Mouse (Mus musculus) heart, embryonic 14.5 days (tissue): ENCODE results near the gene Metap2. TPM values are rescaled to one million over a fixed set of nuclear protein-coding genes. Genes with fewer than 3 reads are reported as not detected.

Experiments used
- ATAC-seq: fragments of 200-750 bp; cut with Nextera tagmentation; 2 replicates; pipeline ENCODE4 v1.8.0; 2017; ENCODE audit warnings: low read depth, moderate TSS enrichment; ENCODE audit not compliant: insufficient number of reproducible peaks, insufficient read depth, low FRiP score
- H3K27ac ChIP-seq, 2 experiments: fragments of 200-500 bp in 1 of 2; fragments of 300-500 bp in 1 of 2; sonication (generic) in 1 of 2; replicated peaks in 1 of 2; 2 replicates each; pipeline ENCODE4 v1.5.1; 2012 to 2014; ENCODE audit warnings: low read depth in 2 of 2, low read length in 2 of 2, control low read depth in 1 of 2, mild to moderate bottlenecking in 1 of 2, mixed read lengths in 1 of 2; ENCODE audit not compliant: control insufficient read depth in 1 of 2, insufficient read depth in 1 of 2
- H3K27me3 ChIP-seq: fragments of 300-500 bp; sonication (generic); 2 replicates; pipeline ENCODE4 v1.6.1; 2014; ENCODE audit warnings: mild to moderate bottlenecking, low read length, control low read depth; ENCODE audit not compliant: control insufficient read depth, insufficient read depth
- H3K36me3 ChIP-seq: fragments of 300-500 bp; sonication (generic); 2 replicates; pipeline ENCODE4 v1.6.1; 2014; ENCODE audit warnings: mild to moderate bottlenecking, control low read depth, low read length, mixed read lengths; ENCODE audit not compliant: control insufficient read depth, insufficient read depth
- H3K4me1 ChIP-seq, 2 experiments: fragments of 200-500 bp in 1 of 2; fragments of 300-500 bp in 1 of 2; sonication (generic) in 1 of 2; 2 replicates each; pipeline ENCODE4 v1.6.1; 2012 to 2014; ENCODE audit warnings: low read length in 2 of 2, control low read depth in 1 of 2, mixed read lengths in 1 of 2; ENCODE audit not compliant: control insufficient read depth in 2 of 2, insufficient read depth in 2 of 2
- H3K4me2 ChIP-seq: fragments of 300-500 bp; sonication (generic); 2 replicates; pipeline ENCODE4 v1.6.1; 2014; ENCODE audit warnings: mild to moderate bottlenecking, low read length
- H3K4me3 ChIP-seq, 2 experiments: fragments of 200-500 bp in 1 of 2; fragments of 300-500 bp in 1 of 2; sonication (generic) in 1 of 2; 2 replicates each; pipeline ENCODE4 v1.5.1; 2012 to 2014; ENCODE audit warnings: low read length in 2 of 2, mild to moderate bottlenecking in 2 of 2, control low read depth in 1 of 2, low read depth in 1 of 2, moderate library complexity in 1 of 2; ENCODE audit not compliant: control insufficient read depth in 1 of 2, insufficient read depth in 1 of 2
- H3K9ac ChIP-seq: fragments of 300-500 bp; sonication (generic); 2 replicates; pipeline ENCODE4 v1.6.1; 2014; ENCODE audit warnings: mild to moderate bottlenecking, low read length
- H3K9me3 ChIP-seq: fragments of 300-500 bp; sonication (generic); 2 replicates; pipeline ENCODE4 v1.6.1; 2016; ENCODE audit warnings: low read length, control low read depth; ENCODE audit not compliant: control insufficient read depth
- whole genome bisulfite sequencing: fragments of 180-500 bp; shearing (Covaris S2); extraction: QIAGEN DNeasy Blood & Tissue Kit; methylation state at CpG from one replicate; pipeline ENCODE4 v1.1.7; 2014; 5-methylcytosine and 5-hydroxymethylcytosine counted together
- polyA plus RNA-seq: library from polyadenylated mRNA; unstranded; fragments of >200 nt; fragmentation: Nextera tagmentation; extraction: Ambion mirVana; gene quantifications from 2 replicates; pipeline ENCODE4 v1.2.1, GENCODE M21; 2014

The Metap2 gene
- polyA plus RNA-seq, 1 experiment from 2014 or later, result 159 TPM

GRCm38 (mm10) chr10:93891031-93891430, 5.9 kb downstream of the Metap2 start:
- H3K4me2 ChIP-seq, result 0 out of 2 replicates have a peak overlapping the region, but pooled peaks have one; percentile 94
- H3K27ac ChIP-seq, result no peak overlapping the region
- no peak for ATAC-seq
- 88% methylated on average over 1 of the region's 1 CpGs for WGBS
- peaks cover 0 to 15% of the 10 kb centered on the region in 2 experiments; a peak in 3 of 4 replicates for H3K4me1 ChIP-seq
- no peak overlapping the region for H3K4me3 ChIP-seq
- H3K36me3 ChIP-seq, result peaks cover 12% of the 10 kb centered on the region
- H3K27me3 ChIP-seq, result no peaks in the 10 kb centered on the region
- H3K9me3 ChIP-seq, result no peaks in the 10 kb centered on the region
- no peak overlapping the region for H3K9ac ChIP-seq

DNA sequence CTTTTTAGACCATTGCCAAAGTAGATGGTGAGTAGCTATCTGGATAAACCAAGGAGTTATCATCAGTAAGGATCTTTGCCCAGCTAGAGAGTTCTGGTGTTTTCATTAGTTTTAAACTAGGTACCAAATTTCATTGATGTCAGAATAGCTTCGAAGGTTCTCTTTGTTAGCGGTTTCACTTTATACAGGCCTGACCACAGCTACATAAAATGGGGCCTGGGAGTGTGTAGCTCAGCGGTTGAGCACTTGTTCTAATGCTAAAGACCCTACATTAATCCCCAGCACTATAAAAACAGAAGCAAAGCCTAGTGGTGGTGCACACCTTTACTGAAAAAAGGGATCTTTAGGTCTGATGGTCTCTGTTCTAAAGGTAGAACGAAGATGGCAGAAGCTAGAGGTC, 6.3 kb downstream of the Metap2 start:
- 67% methylated on average over 4 of the region's 4 CpGs for WGBS
- Histone ChIP-seq H3K9ac (peak overlapping the region; percentile 94; the same call in 1 of the 2 replicates), H3K4me2 (peak overlapping the region; percentile 94)

DNA sequence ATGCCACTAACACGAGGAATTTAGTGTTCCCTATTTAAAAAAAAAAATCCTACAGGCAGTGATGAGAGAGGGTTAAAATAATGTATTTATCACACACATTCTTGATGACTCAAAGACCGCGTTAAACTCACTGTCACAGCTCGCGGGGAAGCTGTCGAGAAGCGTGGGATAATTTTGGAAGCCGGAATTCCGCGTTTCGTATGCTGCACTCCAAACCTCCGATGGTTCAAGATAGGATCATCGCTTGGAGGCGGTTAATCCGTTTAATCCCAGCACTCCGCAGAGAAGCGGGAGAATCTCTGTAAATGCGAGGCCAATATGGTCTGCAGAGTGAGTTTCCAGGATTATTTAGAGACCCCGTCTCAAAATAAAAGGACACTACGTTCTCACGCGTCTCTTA, 6.9 kb downstream of the Metap2 start:
- Histone ChIP-seq H3K9ac (peak overlapping the region; percentile 94), H3K9me3 (no peaks in the 10 kb centered on the region), H3K36me3 (peaks cover 22% of the 10 kb centered on the region), H3K4me2 (peak overlapping the region; percentile 94), H3K4me3 (peak overlapping the region; percentile 74 to 83), H3K27ac (peak overlapping the region; percentile 67 to 89), H3K4me1 (peaks cover 0 to 15% of the 10 kb centered on the region in 2 experiments; a peak in 3 of 4 replicates), H3K27me3 (no peaks in the 10 kb centered on the region)
- under 1% methylated on average over 22 of the region's 22 CpGs for WGBS
- 0 out of 2 replicates have a peak, but pooled peaks have one; percentile 5 for ATAC-seq

More for the DNA sequence above, 6.3 kb downstream of the Metap2 start:
- no peaks in the 10 kb centered on the region for H3K9me3 ChIP-seq
- H3K27ac ChIP-seq, result no peak overlapping the region
- H3K4me3 ChIP-seq, result peak overlapping the region in 1 of 2 experiments; percentile 74; a peak in 1 of 4 replicates
- peaks cover 16% of the 10 kb centered on the region for H3K36me3 ChIP-seq
- no peak for ATAC-seq
- H3K27me3 ChIP-seq, result no peaks in the 10 kb centered on the region
- peaks cover 0 to 15% of the 10 kb centered on the region in 2 experiments; a peak in 3 of 4 replicates for H3K4me1 ChIP-seq

DNA sequence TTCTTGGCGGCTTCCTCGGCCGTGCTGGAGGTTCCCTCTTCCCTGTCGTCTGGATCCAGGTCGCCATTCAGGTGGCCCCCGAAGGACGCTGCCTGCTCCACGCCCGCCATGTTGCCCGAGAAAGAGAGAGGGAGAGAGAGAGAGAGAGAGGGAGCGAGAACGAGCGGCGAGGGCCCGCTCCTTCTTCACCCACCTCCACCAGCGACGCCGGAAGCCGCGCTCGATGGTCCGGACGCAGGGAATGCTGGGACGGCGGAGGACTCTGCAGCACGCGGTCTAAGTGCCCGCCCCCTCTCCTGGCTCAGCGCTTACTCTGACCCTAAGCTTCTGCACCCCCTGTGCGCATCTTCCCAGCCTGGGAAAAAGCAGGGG, 7.3 kb downstream of the Metap2 start:
- Histone ChIP-seq H3K27me3 (no peaks in the 10 kb centered on the region), H3K4me1 (peaks cover 0 to 15% of the 10 kb centered on the region in 2 experiments; a peak in 3 of 4 replicates), H3K9me3 (no peaks in the 10 kb centered on the region), H3K27ac (peak overlapping the region; percentile 84 to 89), H3K4me2 (peak overlapping the region; percentile 94), H3K9ac (peak overlapping the region; percentile 94), H3K36me3 (peaks cover 26% of the 10 kb centered on the region), H3K4me3 (peak overlapping the region; percentile 74 to 83)
- peak; percentile 96 for ATAC-seq
- WGBS, result under 1% methylated on average over 25 of the region's 30 CpGs

DNA sequence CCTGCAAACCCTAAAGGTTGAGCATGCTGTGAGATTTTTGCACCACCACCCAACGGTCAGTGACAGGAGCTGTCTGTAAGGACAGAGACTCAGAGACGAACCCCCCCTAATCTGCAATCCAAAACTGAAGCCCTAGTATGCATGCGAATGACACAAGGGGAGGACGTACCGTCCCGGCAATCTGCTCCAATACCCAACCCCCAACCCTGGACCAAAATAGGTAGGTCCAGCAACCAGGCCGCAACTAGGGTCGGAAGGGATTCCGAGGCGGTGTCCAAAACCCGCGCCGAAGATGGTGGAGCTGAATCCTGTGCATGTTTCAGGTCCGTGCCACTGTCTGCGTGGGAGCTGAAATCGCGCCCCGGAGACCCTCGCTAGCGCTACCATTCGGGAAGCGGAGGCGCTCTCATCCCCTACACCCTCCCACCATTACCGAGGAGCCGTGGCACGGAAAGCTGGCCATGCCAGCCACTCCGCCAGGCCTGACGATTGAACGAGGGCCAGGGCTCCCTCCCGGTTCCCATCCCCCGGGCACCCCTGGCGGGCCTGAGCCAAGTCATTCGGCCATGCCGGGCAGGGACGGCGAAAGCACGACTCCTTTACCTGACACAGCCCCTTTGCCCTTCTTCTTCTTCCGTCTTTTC, 7.8 kb downstream of the Metap2 start:
- WGBS, result under 1% methylated on average over 38 of the region's 38 CpGs
- H3K4me1 ChIP-seq, result peaks cover 0 to 15% of the 10 kb centered on the region in 2 experiments; a peak in 3 of 4 replicates
- H3K36me3 ChIP-seq, result peaks cover 30% of the 10 kb centered on the region
- peak overlapping the region; percentile 84 to 89 for H3K27ac ChIP-seq
- H3K9ac ChIP-seq, result peak overlapping the region; percentile 94
- no peaks in the 10 kb centered on the region for H3K27me3 ChIP-seq
- peak; percentile 23; the same call in 1 of the 2 replicates for ATAC-seq
- peak overlapping the region; percentile 74 to 83 for H3K4me3 ChIP-seq
- H3K9me3 ChIP-seq, result no peaks in the 10 kb centered on the region
- H3K4me2 ChIP-seq, result peak overlapping the region; percentile 94

DNA sequence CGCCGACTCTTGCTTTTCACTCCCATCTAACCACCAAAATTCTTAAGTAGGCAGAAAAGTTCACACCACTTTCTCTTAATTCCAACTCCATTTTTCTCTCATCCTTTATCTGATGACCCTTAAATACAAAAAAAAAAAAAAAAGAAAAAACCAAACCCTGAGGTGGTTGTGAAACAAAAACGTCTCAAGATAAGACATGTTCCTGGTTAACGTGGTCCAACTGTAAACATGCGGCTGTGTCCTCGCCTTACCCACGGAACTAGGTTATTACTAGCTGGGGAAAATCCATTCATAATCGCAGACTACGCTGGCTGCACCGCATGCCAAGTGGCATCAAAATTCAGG, 8.3 kb downstream of the Metap2 start:
- 9% methylated on average over 10 of the region's 10 CpGs for whole genome bisulfite sequencing
- peak overlapping the region; percentile 94 for H3K4me2 ChIP-seq
- H3K9ac ChIP-seq, result peak overlapping the region; percentile 94
- peak overlapping the region in 1 of 2 experiments; percentile 89; a peak in 2 of 4 replicates for H3K27ac ChIP-seq
- peak overlapping the region; percentile 74 to 83 for H3K4me3 ChIP-seq
- H3K27me3 ChIP-seq, result no peaks in the 10 kb centered on the region
- no peak for ATAC-seq
- H3K4me1 ChIP-seq, result peaks cover 0 to 15% of the 10 kb centered on the region in 2 experiments; a peak in 3 of 4 replicates
- no peaks in the 10 kb centered on the region for H3K9me3 ChIP-seq
- peaks cover 30% of the 10 kb centered on the region for H3K36me3 ChIP-seq

GRCm38 (mm10) chr10:93885839-93886477, 10.9 kb downstream of the Metap2 start:
- no peaks in the 10 kb centered on the region for H3K9me3 ChIP-seq
- H3K36me3 ChIP-seq, result peaks cover 37% of the 10 kb centered on the region
- ATAC-seq, result no peak
- no peaks in the 10 kb centered on the region for H3K27me3 ChIP-seq
- 88% methylated on average over 14 of the region's 14 CpGs for WGBS
- H3K4me1 ChIP-seq, result peaks cover 0 to 19% of the 10 kb centered on the region in 2 experiments; a peak in 3 of 4 replicates
- H3K4me3 ChIP-seq, result no peak overlapping the region
- no peak overlapping the region for H3K4me2 ChIP-seq
- no peak overlapping the region for H3K27ac ChIP-seq
- no peak overlapping the region for H3K9ac ChIP-seq
